Mouse (Mus musculus): ENCODE data around the gene Slc19a3. TPM values are rescaled to one million over a fixed set of nuclear protein-coding genes. Genes with fewer than 3 reads are reported as not detected.

The Slc19a3 gene
- 0.38 and 0.43 TPM in 2 replicates for polyA plus RNA-seq (2015; fragmentation: Nextera tagmentation; extraction: Ambion mirVana)

GRCm38 (mm10) chr1:83038109-83038672, at the start of gene Slc19a3:
Gene Slc19a3, minus strand, starts transcription at chr1:83038448.
- peaks cover 13% of the 10 kb centered on the region for H3K4me1 ChIP-seq
- H3K27me3 ChIP-seq, result no peaks in the 10 kb centered on the region
- no peaks in the 10 kb centered on the region for H3K36me3 ChIP-seq
- peak within 1 kb of the TSS; percentile 49 for H3K4me3 ChIP-seq
- peak within 1 kb of the TSS; percentile 59 for H3K9ac ChIP-seq
- H3K27ac ChIP-seq, result peak within 1 kb of the TSS; percentile 34; the same call in 1 of the 2 replicates
- peak within 1 kb of the TSS; percentile 72 for H3K4me2 ChIP-seq (replicated peaks)
- peak; percentile 96 for ATAC-seq (ENCODE audit: low FRiP score, low read depth)
- no peaks in the 10 kb centered on the region for H3K9me3 ChIP-seq
- WGBS, result under 1% methylated on average over 25 of the region's 25 CpGs

GRCm38 (mm10) chr1:83084790-83085189, 46.5 kb upstream of the Slc19a3 start:
- H3K4me2 ChIP-seq (replicated peaks), result no peak overlapping the region
- no peak for ATAC-seq (ENCODE audit: low FRiP score, low read depth)
- H3K27me3 ChIP-seq, result no peaks in the 10 kb centered on the region
- no peak overlapping the region for H3K4me3 ChIP-seq
- H3K4me1 ChIP-seq, result no peaks in the 10 kb centered on the region
- H3K9me3 ChIP-seq, result no peaks in the 10 kb centered on the region
- H3K9ac ChIP-seq, result no peak overlapping the region
- WGBS, result 90% methylated on average over 2 of the region's 2 CpGs
- no peaks in the 10 kb centered on the region for H3K36me3 ChIP-seq
- H3K27ac ChIP-seq, result no peak overlapping the region

GRCm38 (mm10) chr1:83077016-83077415, 38.8 kb upstream of the Slc19a3 start:
- Histone ChIP-seq H3K4me1 (no peaks in the 10 kb centered on the region), H3K9me3 (no peaks in the 10 kb centered on the region), H3K36me3 (no peaks in the 10 kb centered on the region), H3K9ac (no peak overlapping the region), H3K4me2 (replicated peaks) (no peak overlapping the region), H3K27me3 (no peaks in the 10 kb centered on the region), H3K4me3 (no peak overlapping the region), H3K27ac (no peak overlapping the region)
- ATAC-seq (ENCODE audit: low FRiP score, low read depth), result no peak
- WGBS, result 77% methylated on average over 6 of the region's 6 CpGs

- WGBS, result 47% methylated on average over 11 of the region's 11 CpGs
- no peaks in the 10 kb centered on the region for H3K27me3 ChIP-seq
These were observed 38.1 kb upstream of the Slc19a3 start for GRCm38 (mm10) chr1:83076190-83076917.

GRCm38 (mm10) chr1:83075526-83076189, 37.4 kb upstream of the Slc19a3 start:
- Histone ChIP-seq H3K9me3 (no peaks in the 10 kb centered on the region), H3K4me2 (replicated peaks) (peak overlapping the region; percentile 53), H3K36me3 (no peaks in the 10 kb centered on the region), H3K4me3 (peak overlapping the region; percentile 28), H3K4me1 (no peaks in the 10 kb centered on the region), H3K27ac (no peak overlapping the region), H3K27me3 (no peaks in the 10 kb centered on the region), H3K9ac (no peak overlapping the region)
- ATAC-seq (ENCODE audit: low FRiP score, low read depth), result no peak
- 43% methylated on average over 15 of the region's 15 CpGs for WGBS

More at GRCm38 (mm10) chr1:83076190-83076917, 38.1 kb upstream of the Slc19a3 start:
- H3K4me2 ChIP-seq (replicated peaks), result peak overlapping the region; percentile 53
- peak overlapping the region; percentile 28 for H3K4me3 ChIP-seq
- no peak overlapping the region for H3K27ac ChIP-seq
- no peaks in the 10 kb centered on the region for H3K36me3 ChIP-seq
- peak; percentile 72; the same call in 1 of the 2 replicates for ATAC-seq (ENCODE audit: low FRiP score, low read depth)
- H3K9me3 ChIP-seq, result no peaks in the 10 kb centered on the region
- no peaks in the 10 kb centered on the region for H3K4me1 ChIP-seq
- H3K9ac ChIP-seq, result no peak overlapping the region

- Histone ChIP-seq H3K27ac (no peak overlapping the region), H3K36me3 (no peaks in the 10 kb centered on the region), H3K27me3 (no peaks in the 10 kb centered on the region), H3K4me2 (replicated peaks) (no peak overlapping the region), H3K4me3 (no peak overlapping the region), H3K9ac (no peak overlapping the region), H3K9me3 (no peaks in the 10 kb centered on the region), H3K4me1 (no peaks in the 10 kb centered on the region)
- no peak for ATAC-seq (ENCODE audit: low FRiP score, low read depth)
- 86% methylated on average over 10 of the region's 10 CpGs for WGBS
These were observed 29.0 kb upstream of the Slc19a3 start for GRCm38 (mm10) chr1:83067205-83067604.

GRCm38 (mm10) chr1:83066577-83066976, 28.3 kb upstream of the Slc19a3 start:
- Histone ChIP-seq H3K4me2 (replicated peaks) (no peak overlapping the region), H3K9me3 (no peaks in the 10 kb centered on the region), H3K4me1 (no peaks in the 10 kb centered on the region), H3K9ac (no peak overlapping the region), H3K4me3 (no peak overlapping the region), H3K36me3 (no peaks in the 10 kb centered on the region), H3K27ac (no peak overlapping the region), H3K27me3 (no peaks in the 10 kb centered on the region)
- 68% methylated on average over 4 of the region's 4 CpGs for WGBS
- no peak for ATAC-seq (ENCODE audit: low FRiP score, low read depth)

GRCm38 (mm10) chr1:83064851-83065250, 26.6 kb upstream of the Slc19a3 start:
- Histone ChIP-seq H3K9ac (no peak overlapping the region), H3K9me3 (no peaks in the 10 kb centered on the region), H3K27me3 (no peaks in the 10 kb centered on the region), H3K4me2 (replicated peaks) (no peak overlapping the region), H3K36me3 (no peaks in the 10 kb centered on the region), H3K27ac (no peak overlapping the region), H3K4me3 (no peak overlapping the region), H3K4me1 (no peaks in the 10 kb centered on the region)
- ATAC-seq (ENCODE audit: low FRiP score, low read depth), result no peak
- WGBS, result 26% methylated on average over 3 of the region's 3 CpGs

GRCm38 (mm10) chr1:83060643-83061042, 22.4 kb upstream of the Slc19a3 start, which contains the start of gene Krtap28-13:
Gene Krtap28-13, plus strand, starts transcription at chr1:83060930.
- Histone ChIP-seq H3K27ac (no peak within 1 kb of the TSS), H3K9ac (no peak within 1 kb of the TSS), H3K36me3 (no peaks in the 10 kb centered on the region), H3K4me1 (no peaks in the 10 kb centered on the region), H3K27me3 (no peaks in the 10 kb centered on the region), H3K4me3 (no peak within 1 kb of the TSS), H3K4me2 (replicated peaks) (no peak within 1 kb of the TSS), H3K9me3 (no peaks in the 10 kb centered on the region)
- 91% methylated on average over 4 of the region's 4 CpGs for WGBS
- no peak for ATAC-seq (ENCODE audit: low FRiP score, low read depth)

- Histone ChIP-seq H3K4me3 (no peak within 1 kb of the TSS), H3K9ac (no peak within 1 kb of the TSS), H3K36me3 (no peaks in the 10 kb centered on the region), H3K27ac (no peak within 1 kb of the TSS), H3K4me1 (no peaks in the 10 kb centered on the region), H3K4me2 (replicated peaks) (no peak within 1 kb of the TSS), H3K27me3 (no peaks in the 10 kb centered on the region), H3K9me3 (no peaks in the 10 kb centered on the region)
- no peak for ATAC-seq (ENCODE audit: low FRiP score, low read depth)
- WGBS, result 90% methylated on average over 9 of the region's 9 CpGs
These were observed 21.0 kb upstream of the Slc19a3 start, which contains the start of gene A030005K14Rik for GRCm38 (mm10) chr1:83059278-83059677. Gene A030005K14Rik, minus strand, starts transcription at chr1:83059378.

GRCm38 (mm10) chr1:83058481-83058880, 20.2 kb upstream of the Slc19a3 start:
- Histone ChIP-seq H3K4me2 (replicated peaks) (no peak overlapping the region), H3K36me3 (no peaks in the 10 kb centered on the region), H3K27me3 (no peaks in the 10 kb centered on the region), H3K4me3 (no peak overlapping the region), H3K9ac (no peak overlapping the region), H3K4me1 (no peaks in the 10 kb centered on the region), H3K9me3 (no peaks in the 10 kb centered on the region), H3K27ac (no peak overlapping the region)
- 63% methylated on average over 1 of the region's 1 CpGs for WGBS
- ATAC-seq (ENCODE audit: low FRiP score, low read depth), result no peak

- H3K36me3 ChIP-seq, result no peaks in the 10 kb centered on the region
These were observed 6.7 kb upstream of the Slc19a3 start, which contains the start of gene Gm47969 for GRCm38 (mm10) chr1:83044882-83045427. Gene Gm47969, plus strand, starts transcription at chr1:83044932.

More at GRCm38 (mm10) chr1:83044882-83045427, 6.7 kb upstream of the Slc19a3 start, which contains the start of gene Gm47969:
- no peak for ATAC-seq (ENCODE audit: low FRiP score, low read depth)
- Histone ChIP-seq H3K4me3 (no peak within 1 kb of the TSS), H3K4me1 (no peaks in the 10 kb centered on the region), H3K27me3 (no peaks in the 10 kb centered on the region), H3K9me3 (no peaks in the 10 kb centered on the region), H3K27ac (no peak within 1 kb of the TSS), H3K9ac (no peak within 1 kb of the TSS), H3K4me2 (replicated peaks) (no peak within 1 kb of the TSS)
- 78% methylated on average over 5 of the region's 5 CpGs for WGBS

Measured in limb, embryonic 13.5 days (tissue).